Comparison of ENCODE assay signal across 23 mouse cellular contexts in genomic region chr3:153472583-153473471, GRCm38 (mm10).
DNase-seq lines count a peak whose midpoint lies in the region; ATAC-seq lines count a peak whose summit lies in the region.
"Had no signal": no experiment of that assay in that cellular context is flagged by ENCODE, and none has a peak within 500 bp of the region (broad histone marks: within the 10 kb centered on the region; RNA-seq: fewer than 3 reads in every experiment).

No protein-coding gene starts in this region.

- H3K36me3 ChIP-seq in kidney, embryonic 15.5 days, result no peaks in the 10 kb centered on the region
- H3K36me3 ChIP-seq: forebrain, embryonic 15.5 days; liver, embryonic 12.5 days; midbrain, embryonic 13.5 days; stomach, embryonic 15.5 days had no signal

- H3K27me3 ChIP-seq in kidney, embryonic 15.5 days, result no peaks in the 10 kb centered on the region
- H3K27me3 ChIP-seq: forebrain, embryonic 15.5 days; liver, embryonic 12.5 days; midbrain, embryonic 13.5 days; stomach, embryonic 15.5 days had no signal

- 75% methylated on average over 11 of the region's 11 CpGs for WGBS in kidney, embryonic 15.5 days

- DNase-seq in embryo, embryonic 9.5 days (ENCODE audit: extremely low spot score), result peak; percentile 18
- DNase-seq in embryo, embryonic 11 days, result no peak
- DNase-seq in kidney, postnatal 4 days, result no peak
- DNase-seq in right cerebral cortex, adult 18-20 months, result peak; percentile 38
- no peak for DNase-seq in right cerebral cortex, postnatal 14 days
- DNase-seq in urinary bladder, adult 2 months (ENCODE audit: low spot score), result no peak
- DNase-seq in heart, postnatal 36 days, result no peak
- DNase-seq: adrenal gland, adult 2 months; cerebellum, postnatal 14 days; gastrocnemius, adult 2 months; heart, adult 11 months; kidney, postnatal 10 days; layer of hippocampus, postnatal 36 days; lung, embryonic 14.5 days; thymus, adult 2 months had no signal

- no peak overlapping the region for H3K27ac ChIP-seq in kidney, embryonic 15.5 days
- H3K27ac ChIP-seq: forebrain, embryonic 15.5 days; gastrocnemius, adult 2 months; liver, embryonic 12.5 days; macrophage; midbrain, embryonic 13.5 days; stomach, embryonic 15.5 days had no signal

- H3K9ac ChIP-seq in kidney, embryonic 15.5 days, result no peak overlapping the region
- H3K9ac ChIP-seq: forebrain, embryonic 15.5 days; liver, embryonic 12.5 days; lung, embryonic 14.5 days; midbrain, embryonic 13.5 days; stomach, embryonic 15.5 days had no signal

- intact Hi-C loops in heart, postnatal 36 days (cut with DNase I), result no loop called here

- no peak overlapping the region for H3K4me2 ChIP-seq in kidney, embryonic 15.5 days
- H3K4me2 ChIP-seq: forebrain, embryonic 15.5 days; liver, embryonic 12.5 days; lung, embryonic 14.5 days; midbrain, embryonic 13.5 days; stomach, embryonic 15.5 days had no signal

- no peak overlapping the region for H3K4me3 ChIP-seq in kidney, embryonic 15.5 days (replicated peaks)
- H3K4me3 ChIP-seq: erythroblast, embryonic 14.5 days; forebrain, embryonic 15.5 days; gastrocnemius, adult 2 months; liver, embryonic 12.5 days; midbrain, embryonic 13.5 days; myocyte; stomach, embryonic 15.5 days had no signal

- ATAC-seq in kidney, embryonic 15.5 days (replicated peaks; ENCODE audit: low FRiP score), result peak; percentile 69; the same call in 1 of the 2 replicates
- ATAC-seq: forebrain, embryonic 15.5 days; liver, embryonic 12.5 days; midbrain, embryonic 13.5 days had no signal

- peaks cover 8% of the 10 kb centered on the region for H3K4me1 ChIP-seq in kidney, embryonic 15.5 days
- H3K4me1 ChIP-seq: forebrain, embryonic 15.5 days; liver, embryonic 12.5 days; stomach, embryonic 15.5 days had no signal

- no peaks in the 10 kb centered on the region for H3K9me3 ChIP-seq in kidney, embryonic 15.5 days (replicated peaks)
- H3K9me3 ChIP-seq: forebrain, embryonic 15.5 days; liver, embryonic 12.5 days; midbrain, embryonic 13.5 days; stomach, embryonic 15.5 days had no signal

Comparison
In these comparisons a context has a peak if more than half of its experiments do, and no peak if none do; other contexts are left out.
1. DNase-seq: peak in embryo, embryonic 9.5 days (single experiment) and right cerebral cortex, adult 18-20 months (single experiment); none in embryo, embryonic 11 days (single experiment), kidney, postnatal 4 days (0 of 2), right cerebral cortex, postnatal 14 days (single experiment), urinary bladder, adult 2 months (single experiment) and heart, postnatal 36 days (0 of 2).